Mouse (Mus musculus) heart, embryonic 10.5 days (tissue): ENCODE measurements around the gene Clic6. TPM values are rescaled to one million over a fixed set of nuclear protein-coding genes. Genes with fewer than 3 reads are reported as not detected.
A peak's percentile ranks its signal among the peaks of the same experiment; 100 is the strongest.

Experiments used
- DNase-seq: peaks from one replicate; pipeline ENCODE4 v3.0.0-alpha.2; 2017; ENCODE audit warnings: low spot score
- H3K27ac ChIP-seq: fragments of 300-500 bp; sonication (generic); 2 replicates; pipeline ENCODE4 v1.5.1; 2016; ENCODE audit warnings: mild to moderate bottlenecking
- H3K27me3 ChIP-seq: fragments of 300-500 bp; sonication (generic); 2 replicates; pipeline ENCODE4 v1.6.1; 2016; ENCODE audit warnings: mild to moderate bottlenecking; ENCODE audit not compliant: poor library complexity, insufficient read depth, severe bottlenecking
- H3K36me3 ChIP-seq: fragments of 300-500 bp; sonication (generic); 2 replicates; pipeline ENCODE4 v1.6.1; 2016; ENCODE audit warnings: mild to moderate bottlenecking, moderate library complexity
- H3K4me1 ChIP-seq: fragments of 300-500 bp; sonication (generic); 2 replicates; pipeline ENCODE4 v1.6.1; 2016; ENCODE audit warnings: mild to moderate bottlenecking
- H3K4me3 ChIP-seq: fragments of 300-500 bp; sonication (generic); 2 replicates; pipeline ENCODE4 v1.5.1; 2016; ENCODE audit warnings: mild to moderate bottlenecking, moderate library complexity
- H3K9me3 ChIP-seq: fragments of 300-500 bp; sonication (generic); 2 replicates; pipeline ENCODE4 v1.6.1; 2016; ENCODE audit warnings: mild to moderate bottlenecking, moderate library complexity
- WGBS: fragments of 180-500 bp; shearing (Covaris S2); methylation state at CpG from one replicate; pipeline ENCODE4 v1.1.7; 2016; 5-methylcytosine and 5-hydroxymethylcytosine counted together
- polyA plus RNA-seq: library from polyadenylated mRNA; unstranded; fragments of >200 nt; fragmentation: Nextera tagmentation; extraction: Ambion mirVana; gene quantifications from 2 replicates; pipeline ENCODE4 v1.2.1, GENCODE M21; 2016

Gene Clic6
- polyA plus RNA-seq, 1 experiment from 2014 or later, result 4.2 TPM

GRCm38 (mm10) chr16:92478561-92479150 is 6.9 kb upstream of the Clic6 start:
- H3K4me3 ChIP-seq, result peak overlapping the region; percentile 48
- DNase-seq, result no peak
- 14% methylated on average over 23 of the region's 23 CpGs for WGBS
- peak overlapping the region; percentile 36; the same call in 1 of the 2 replicates for H3K27ac ChIP-seq
- H3K4me1 ChIP-seq, result peaks cover 6% of the 10 kb centered on the region; the same call in 1 of the 2 replicates
- no peaks in the 10 kb centered on the region for H3K36me3 ChIP-seq
- peaks cover 33% of the 10 kb centered on the region for H3K27me3 ChIP-seq
- no peaks in the 10 kb centered on the region for H3K9me3 ChIP-seq

DNA sequence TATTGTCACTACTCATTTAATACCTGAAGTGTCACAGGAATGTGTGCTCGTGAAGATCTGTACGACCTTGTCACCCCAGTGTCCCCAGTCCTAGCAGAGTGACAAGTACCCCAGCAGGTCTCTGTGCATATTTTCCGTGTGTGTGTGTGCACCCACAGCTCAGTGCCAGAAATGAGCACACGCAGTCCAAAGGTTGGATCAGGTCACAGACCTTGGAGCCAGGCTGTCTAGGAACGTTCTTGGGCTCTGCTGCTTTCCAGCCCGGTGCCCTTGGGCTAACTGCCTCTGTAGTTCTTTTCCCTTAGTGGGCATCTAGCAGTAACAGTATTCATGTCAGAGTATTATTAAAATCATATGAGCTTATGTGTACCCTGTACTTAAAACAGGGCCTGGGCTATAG is 1.6 kb downstream of the Clic6 start:
- Histone ChIP-seq H3K36me3 (no peaks in the 10 kb centered on the region), H3K27ac (no peak overlapping the region), H3K27me3 (no peaks in the 10 kb centered on the region), H3K4me3 (no peak overlapping the region), H3K9me3 (no peaks in the 10 kb centered on the region), H3K4me1 (peaks cover 15% of the 10 kb centered on the region)
- WGBS, result 74% methylated on average over 6 of the region's 6 CpGs
- no peak for DNase-seq

DNA sequence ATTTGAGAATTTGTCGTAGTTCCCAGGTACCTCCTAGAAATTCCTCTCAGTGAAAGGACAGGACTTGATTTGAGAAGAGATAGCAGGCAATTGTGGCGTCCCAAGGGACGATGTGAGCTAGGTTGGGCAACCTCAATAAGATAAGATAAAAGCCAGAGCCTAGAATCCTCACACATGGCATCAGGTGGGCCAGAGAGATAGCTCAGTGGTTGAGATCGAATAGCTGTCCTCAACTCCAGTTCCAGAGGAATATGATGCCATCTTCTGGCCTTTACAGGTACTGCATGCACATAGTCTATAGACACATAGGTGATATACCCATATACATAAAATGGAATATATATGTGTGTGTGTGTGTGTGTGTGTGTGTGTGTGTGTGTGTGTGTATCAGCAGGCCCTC is 2.0 kb downstream of the Clic6 start:
- Histone ChIP-seq H3K4me3 (no peak overlapping the region), H3K27me3 (no peaks in the 10 kb centered on the region), H3K36me3 (no peaks in the 10 kb centered on the region), H3K27ac (no peak overlapping the region), H3K4me1 (peaks cover 19% of the 10 kb centered on the region), H3K9me3 (no peaks in the 10 kb centered on the region)
- 45% methylated on average over 4 of the region's 4 CpGs for WGBS
- DNase-seq, result no peak

GRCm38 (mm10) chr16:92488456-92488855 is 2.9 kb downstream of the Clic6 start:
- Histone ChIP-seq H3K4me1 (peaks cover 26% of the 10 kb centered on the region), H3K27ac (no peak overlapping the region; the same call in 1 of the 2 replicates), H3K4me3 (no peak overlapping the region), H3K36me3 (no peaks in the 10 kb centered on the region), H3K27me3 (no peaks in the 10 kb centered on the region), H3K9me3 (no peaks in the 10 kb centered on the region)
- DNase-seq, result no peak
- 83% methylated on average over 5 of the region's 5 CpGs for WGBS

DNA sequence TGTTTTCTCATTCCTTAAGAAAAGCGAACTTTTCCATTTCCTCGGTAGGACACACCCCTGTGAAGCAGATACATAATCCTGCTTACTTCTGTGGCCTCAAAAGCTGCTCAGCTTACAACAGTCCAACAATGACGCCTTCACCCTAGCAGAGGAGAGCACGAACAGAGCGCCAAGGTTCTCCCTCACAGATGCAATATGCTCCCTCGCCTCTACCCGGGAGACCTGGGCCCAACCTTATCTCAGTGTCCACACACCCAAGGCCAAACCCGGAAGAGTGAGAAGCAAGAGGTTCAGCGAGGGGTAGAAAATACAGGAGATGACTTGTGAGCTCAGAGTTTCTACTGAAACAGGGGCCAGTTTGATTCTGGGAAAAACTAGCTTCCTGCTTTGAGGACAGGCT is 3.8 kb downstream of the Clic6 start:
- H3K27me3 ChIP-seq, result no peaks in the 10 kb centered on the region
- no peaks in the 10 kb centered on the region for H3K36me3 ChIP-seq
- no peaks in the 10 kb centered on the region for H3K9me3 ChIP-seq
- H3K27ac ChIP-seq, result peak overlapping the region; percentile 36; the same call in 1 of the 2 replicates
- peak; percentile 92 for DNase-seq
- peaks cover 35% of the 10 kb centered on the region for H3K4me1 ChIP-seq
- H3K4me3 ChIP-seq, result no peak overlapping the region
- WGBS, result 57% methylated on average over 9 of the region's 9 CpGs

DNA sequence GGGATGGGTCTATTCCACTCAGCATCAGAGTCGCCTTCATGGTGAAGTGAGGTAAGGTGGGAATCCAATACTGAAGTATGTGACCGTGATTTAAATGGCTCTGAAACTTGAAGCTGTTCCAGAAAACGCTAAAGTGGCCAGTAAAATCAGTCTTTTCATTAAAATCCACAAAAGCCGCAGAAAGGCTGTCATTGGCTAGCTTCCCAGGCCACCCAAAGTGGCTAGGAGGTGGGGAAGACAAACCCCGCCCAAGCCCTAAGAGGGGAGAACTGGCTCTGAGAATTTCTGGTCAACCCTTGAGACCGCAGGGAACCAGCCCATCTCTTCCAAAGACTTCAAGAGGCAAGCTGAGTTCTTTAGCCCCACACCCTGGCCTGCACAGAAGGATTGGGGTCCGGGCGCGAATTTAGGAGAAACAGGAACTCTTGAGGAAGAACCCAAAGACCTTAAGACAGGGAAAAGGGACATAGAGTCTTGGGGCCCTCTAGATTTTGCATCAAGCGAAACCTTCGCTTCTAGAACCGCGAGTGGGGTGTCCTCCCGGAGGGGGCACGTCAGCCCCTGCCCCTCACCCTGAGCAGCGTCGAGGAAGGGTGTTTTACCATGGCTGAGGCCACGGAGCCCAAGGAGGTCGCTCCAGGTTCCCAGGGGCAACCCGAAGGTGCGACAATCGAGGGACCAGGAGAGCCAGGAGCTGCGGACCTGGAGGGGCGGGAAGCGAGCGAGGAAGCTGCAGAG is 12.5 kb downstream of the Clic6 start:
- Histone ChIP-seq H3K36me3 (no peaks in the 10 kb centered on the region), H3K4me3 (peak overlapping the region; percentile 69), H3K27ac (peak overlapping the region; percentile 68; the same call in 1 of the 2 replicates), H3K27me3 (peaks cover 48% of the 10 kb centered on the region), H3K4me1 (peaks cover 31% of the 10 kb centered on the region), H3K9me3 (no peaks in the 10 kb centered on the region)
- DNase-seq, result no peak
- WGBS, result 10% methylated on average over 26 of the region's 26 CpGs

- WGBS, result under 1% methylated on average over 34 of the region's 34 CpGs
- DNase-seq, result no peak
- peaks cover 25% of the 10 kb centered on the region for H3K4me1 ChIP-seq
- H3K27me3 ChIP-seq, result peaks cover 48% of the 10 kb centered on the region
- no peaks in the 10 kb centered on the region for H3K36me3 ChIP-seq
- H3K9me3 ChIP-seq, result no peaks in the 10 kb centered on the region
- H3K4me3 ChIP-seq, result peak overlapping the region; percentile 69
- peak overlapping the region; percentile 68 for H3K27ac ChIP-seq
Observed at GRCm38 (mm10) chr16:92498589-92498981, 13.0 kb downstream of the Clic6 start.

DNA sequence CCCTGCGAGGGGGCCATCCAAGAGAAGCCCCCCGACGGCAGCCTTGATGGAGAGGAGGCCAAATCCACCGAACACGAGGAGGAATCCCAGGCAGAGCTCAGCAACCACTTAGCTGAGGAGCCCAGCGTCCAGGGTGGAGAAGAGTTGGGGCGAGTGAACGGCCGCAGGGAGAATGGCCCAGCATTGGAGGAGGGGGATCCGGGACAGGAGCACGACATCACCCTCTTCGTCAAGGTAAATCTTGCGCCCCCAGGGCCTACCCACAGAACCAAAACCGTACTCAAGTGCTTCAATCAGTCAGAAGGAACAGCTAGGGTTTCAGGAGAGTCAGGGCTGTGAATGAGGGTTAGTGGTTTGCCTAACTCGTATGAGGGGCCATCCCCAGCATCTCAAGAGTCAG is 13.8 kb downstream of the Clic6 start:
- Histone ChIP-seq H3K36me3 (no peaks in the 10 kb centered on the region), H3K4me3 (peak overlapping the region; percentile 69), H3K9me3 (no peaks in the 10 kb centered on the region), H3K27ac (peak overlapping the region; percentile 68; the same call in 1 of the 2 replicates), H3K27me3 (peaks cover 48% of the 10 kb centered on the region), H3K4me1 (peaks cover 18% of the 10 kb centered on the region)
- no peak for DNase-seq
- 14% methylated on average over 15 of the region's 15 CpGs for whole genome bisulfite sequencing

GRCm38 (mm10) chr16:92500534-92500933 is 15.0 kb downstream of the Clic6 start:
- Histone ChIP-seq H3K4me3 (no peak overlapping the region), H3K27ac (no peak overlapping the region), H3K9me3 (no peaks in the 10 kb centered on the region), H3K36me3 (no peaks in the 10 kb centered on the region), H3K27me3 (peaks cover 48% of the 10 kb centered on the region), H3K4me1 (peaks cover 16% of the 10 kb centered on the region)
- no peak for DNase-seq
- WGBS, result 81% methylated on average over 8 of the region's 8 CpGs

DNA sequence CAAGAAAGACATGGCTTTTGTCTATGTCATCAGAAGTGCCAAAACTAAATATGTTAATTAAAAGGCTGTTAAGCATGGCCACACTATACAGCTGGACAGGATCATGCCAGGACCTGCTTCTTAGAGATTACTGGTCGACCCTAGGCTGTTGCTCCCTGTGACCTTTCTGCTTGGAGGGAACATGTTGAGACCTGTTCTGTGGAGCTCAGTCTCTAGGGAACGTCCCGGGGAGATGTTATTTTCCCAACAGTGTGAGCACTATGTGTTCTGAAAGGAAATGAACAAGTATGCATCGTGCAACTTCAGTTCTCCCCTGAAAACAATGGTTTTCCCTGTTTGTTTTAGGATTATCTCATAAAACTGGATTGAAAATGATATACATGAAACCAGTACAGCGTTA is 17.6 kb downstream of the Clic6 start:
- WGBS, result 65% methylated on average over 5 of the region's 5 CpGs

GRCm38 (mm10) chr16:92507573-92507972 is 22.0 kb downstream of the Clic6 start:
- H3K9me3 ChIP-seq, result no peaks in the 10 kb centered on the region
- no peak overlapping the region for H3K4me3 ChIP-seq
- 0 out of 2 replicates have a peak, but pooled peaks cover 4% of the 10 kb centered on the region for H3K4me1 ChIP-seq
- 74% methylated on average over 4 of the region's 4 CpGs for WGBS
- DNase-seq, result no peak
- no peak overlapping the region for H3K27ac ChIP-seq
- peaks cover under 1% of the 10 kb centered on the region; the same call in 1 of the 2 replicates for H3K27me3 ChIP-seq
- H3K36me3 ChIP-seq, result no peaks in the 10 kb centered on the region

More for the DNA sequence above, 17.6 kb downstream of the Clic6 start:
- no peak for DNase-seq
- no peaks in the 10 kb centered on the region for H3K9me3 ChIP-seq
- H3K4me1 ChIP-seq, result peaks cover 13% of the 10 kb centered on the region
- H3K27me3 ChIP-seq, result peaks cover 36% of the 10 kb centered on the region
- no peak overlapping the region for H3K4me3 ChIP-seq
- H3K36me3 ChIP-seq, result no peaks in the 10 kb centered on the region
- H3K27ac ChIP-seq, result no peak overlapping the region

DNA sequence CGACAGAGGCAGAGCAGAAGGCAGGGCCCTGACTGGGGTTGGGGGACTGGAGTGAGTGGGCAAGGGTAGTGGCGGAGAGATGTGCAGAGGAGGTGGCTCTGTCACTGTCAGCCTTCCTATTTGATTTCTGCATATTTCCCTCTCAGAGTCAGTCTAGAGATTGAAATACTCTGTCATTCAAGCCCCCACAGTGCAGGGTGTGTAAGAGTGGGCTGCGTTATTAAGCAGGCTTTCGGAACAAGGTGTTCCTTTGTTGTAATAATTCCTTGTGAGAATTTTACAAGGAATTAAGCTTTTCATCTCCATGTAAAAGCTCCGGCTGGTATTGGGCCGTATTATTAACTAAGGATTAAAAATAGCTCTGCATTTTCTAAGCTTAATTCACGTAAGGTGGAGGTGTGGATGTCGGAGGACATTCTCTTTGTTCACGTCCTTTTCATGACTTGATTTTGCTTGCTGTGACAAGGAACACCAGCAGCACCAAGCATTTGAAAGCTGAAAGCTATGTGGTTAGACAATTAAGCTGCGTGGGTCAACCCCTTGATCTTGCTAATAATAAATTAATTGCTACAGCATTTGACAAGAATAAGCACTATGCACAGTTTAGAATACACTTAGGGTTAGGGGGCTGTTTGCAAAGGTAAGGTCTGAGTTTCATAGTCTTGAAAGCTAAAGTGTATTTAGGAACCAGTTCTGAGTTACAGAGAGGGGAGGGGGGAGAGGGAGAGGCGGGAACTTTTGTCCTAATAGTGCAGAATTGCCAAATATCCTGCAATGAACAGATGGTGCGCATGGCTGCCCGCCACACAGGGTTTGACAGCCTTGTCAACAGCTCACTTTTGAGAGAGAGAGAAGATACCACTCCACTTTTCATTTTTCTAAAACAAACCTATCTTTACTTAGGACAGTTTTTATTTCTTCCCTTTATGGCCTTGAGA is 25.6 kb downstream of the Clic6 start:
- 76% methylated on average over 13 of the region's 13 CpGs for WGBS
- H3K27me3 ChIP-seq, result peaks cover 6% of the 10 kb centered on the region; the same call in 1 of the 2 replicates
- H3K27ac ChIP-seq, result no peak overlapping the region
- 0 out of 2 replicates have a peak, but pooled peaks cover 4% of the 10 kb centered on the region for H3K4me1 ChIP-seq
- H3K36me3 ChIP-seq, result no peaks in the 10 kb centered on the region
- H3K4me3 ChIP-seq, result no peak overlapping the region
- no peaks in the 10 kb centered on the region for H3K9me3 ChIP-seq
- no peak for DNase-seq
